Mouse (Mus musculus): ENCODE measurements around the gene Galnt12.

Galnt12 gene

GRCm38 (mm10) chr4:47161103-47161755 is 69.5 kb downstream of the Galnt12 start:
- no peak for DNase-seq

- DNase-seq, result no peak
Measured at GRCm38 (mm10) chr4:47161756-47162587, 70.3 kb downstream of the Galnt12 start.

GRCm38 (mm10) chr4:47172314-47172713 is 80.6 kb downstream of the Galnt12 start:
- no peak for DNase-seq
